Mouse (Mus musculus): ENCODE results near the gene Fam83f.

Gene Fam83f

DNA sequence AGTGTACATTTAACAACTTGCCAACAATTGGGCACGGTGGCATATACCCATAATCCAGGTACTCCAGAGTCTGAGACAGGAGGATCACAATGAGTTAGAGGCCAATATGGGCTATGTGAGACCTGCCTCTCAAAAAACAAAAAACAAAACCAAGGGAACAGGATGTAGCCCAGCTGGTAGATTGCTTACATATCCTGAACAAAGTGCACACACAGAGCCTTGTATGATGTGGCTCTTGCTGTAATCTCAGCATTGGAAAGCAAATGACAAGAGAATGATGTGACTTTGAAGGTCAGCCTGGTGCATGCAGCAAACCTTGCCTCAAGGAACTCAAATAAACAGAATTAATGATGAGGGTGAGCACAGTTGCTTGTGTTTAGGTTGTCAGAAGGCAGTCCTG lies 70.2 kb downstream of the Fam83f start:
- no peak for DNase-seq (ENCODE audit: low spot score)

DNA sequence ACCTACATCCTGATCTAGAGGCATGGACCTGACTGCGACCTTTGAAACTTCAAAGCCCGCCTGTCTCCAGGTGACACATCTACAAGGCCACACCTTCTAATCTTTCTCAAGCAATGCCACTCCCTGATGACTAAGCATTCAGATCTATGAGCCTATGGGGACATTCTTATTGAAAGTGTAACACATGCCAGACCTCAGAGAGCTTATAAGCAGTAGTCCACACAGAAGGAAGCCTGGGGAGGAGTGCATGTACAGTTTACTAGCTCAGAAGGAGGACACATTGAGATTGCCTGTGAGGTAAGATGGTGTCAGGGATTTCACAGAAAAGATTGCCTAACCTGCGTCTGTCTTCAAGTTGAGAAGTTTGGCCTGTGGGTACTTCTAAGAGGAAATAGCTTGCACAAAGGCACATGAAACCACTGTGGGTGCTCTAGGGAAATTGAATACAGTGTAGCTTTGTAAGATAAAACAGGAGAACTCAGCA lies 71.4 kb downstream of the Fam83f start:
- no peak for DNase-seq (ENCODE audit: low spot score)

DNA sequence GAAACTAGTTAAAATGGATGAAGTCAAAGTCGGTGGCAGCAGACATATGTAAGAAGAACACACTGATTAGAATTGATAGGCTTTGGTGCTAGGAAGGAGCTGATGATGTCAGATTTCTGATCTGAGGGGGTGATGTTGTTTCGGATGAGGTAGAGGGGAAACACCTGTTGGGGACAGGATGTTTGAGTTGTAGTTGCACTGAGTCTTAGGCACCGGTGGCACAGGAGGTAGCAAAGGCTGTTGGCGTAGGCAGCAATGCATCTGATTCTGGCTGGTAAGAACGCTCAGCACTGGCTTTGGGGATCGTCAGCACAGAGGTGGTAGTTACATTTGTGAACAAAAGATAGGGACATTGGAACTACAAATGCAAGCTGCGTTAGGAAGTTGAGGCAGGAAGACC lies 72.0 kb downstream of the Fam83f start:
- DNase-seq (ENCODE audit: low spot score) = no peak

DNA sequence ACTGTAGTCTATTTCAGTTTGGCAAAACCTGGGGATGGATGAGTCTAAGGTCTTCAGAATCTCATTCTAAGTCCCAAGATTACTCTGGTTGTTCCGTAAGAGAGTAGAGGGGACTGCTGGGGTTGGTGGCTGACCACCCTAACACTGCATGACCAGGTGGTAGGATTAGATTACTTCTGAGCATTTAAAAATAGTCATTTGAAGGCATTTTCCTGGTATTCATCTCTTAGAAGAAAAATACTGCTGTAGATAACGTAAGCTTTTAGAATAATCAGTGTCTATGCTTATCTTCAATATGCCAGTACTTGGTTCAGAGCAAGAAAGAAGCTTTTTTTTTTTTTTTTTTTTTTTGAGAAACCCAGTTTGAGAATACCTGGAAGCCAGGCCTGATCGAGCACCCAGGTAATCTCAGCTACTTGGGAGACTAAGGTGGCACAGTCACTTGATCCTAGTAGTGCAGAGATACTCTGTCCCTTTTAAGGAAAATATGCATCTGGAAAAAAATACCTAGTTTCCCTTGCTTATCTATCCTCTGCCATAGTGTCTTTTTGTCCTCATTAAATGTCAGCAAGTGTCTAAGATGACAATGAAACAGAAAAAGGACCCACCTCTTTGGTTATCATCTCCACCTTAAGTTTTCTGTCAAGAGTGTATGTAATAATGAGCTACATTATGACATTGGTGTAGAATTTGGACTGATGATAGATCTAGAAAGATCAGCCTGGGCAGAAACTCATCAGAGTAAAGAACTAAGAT lies 73.2 kb downstream of the Fam83f start:
- DNase-seq (ENCODE audit: low spot score) = no peak

DNA sequence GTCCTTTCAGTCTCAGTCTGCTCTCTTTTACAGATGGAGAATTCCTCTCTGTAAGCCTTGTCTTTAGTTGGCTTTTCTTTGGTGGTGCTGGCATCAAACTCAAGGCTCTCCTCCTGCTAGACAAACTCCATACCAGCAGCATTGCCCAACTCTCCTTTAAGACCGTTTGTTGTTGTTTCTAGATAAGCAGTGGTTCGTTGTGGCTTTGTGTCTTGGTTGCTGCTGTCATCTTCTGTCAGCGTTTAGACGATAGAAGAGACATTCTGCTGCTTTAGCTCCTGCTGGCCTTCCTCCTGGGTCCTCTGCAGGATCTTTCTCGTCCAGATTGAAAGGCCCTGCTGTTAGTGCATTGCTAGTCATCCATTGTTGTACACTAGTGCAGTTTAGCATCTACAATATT lies 77.3 kb downstream of the Fam83f start:
- no peak for DNase-seq (ENCODE audit: low spot score)
